Mouse (Mus musculus) erythroblast, embryonic 14.5 days (primary cell): ENCODE measurements around the gene Mettl23. TPM values are rescaled to one million over a fixed set of nuclear protein-coding genes. Genes with fewer than 3 reads are reported as not detected.

ENCODE experiments used
- H3K27me3 ChIP-seq: 2 replicates; pipeline ENCODE4 v1.6.1; 2012; ENCODE audit warnings: inconsistent platforms; ENCODE audit not compliant: control insufficient read depth
- H3K36me3 ChIP-seq: 2 replicates; pipeline ENCODE4 v1.6.1; 2012; ENCODE audit warnings: mild to moderate bottlenecking, inconsistent platforms; ENCODE audit not compliant: control insufficient read depth
- H3K4me1 ChIP-seq: 2 replicates; pipeline ENCODE4 v1.6.1; 2012; ENCODE audit warnings: inconsistent platforms; ENCODE audit not compliant: control insufficient read depth
- H3K4me3 ChIP-seq: replicated peaks from 2 replicates; pipeline ENCODE3; 2012; ENCODE audit warnings: moderate library complexity, mild to moderate bottlenecking, inconsistent platforms
- H3K9me3 ChIP-seq: 2 replicates; pipeline ENCODE4 v1.6.1; 2012; ENCODE audit warnings: low read length, inconsistent platforms, mixed read lengths; ENCODE audit not compliant: control insufficient read depth
- GATA1 ChIP-seq: IDR thresholded peaks from 2 replicates; pipeline ENCODE4 v1.6.1; 2012; ENCODE audit warnings: low read length, inconsistent platforms, mixed read lengths
- TAL1 ChIP-seq: IDR thresholded peaks from 3 replicates; pipeline ENCODE4 v1.6.1; 2012; ENCODE audit warnings: low read length, inconsistent platforms, mixed read lengths
- polyA plus RNA-seq: library from polyadenylated mRNA; stranded (reverse); fragments of >175 nt; gene quantifications from 2 replicates; pipeline ENCODE4 v1.2.3, GENCODE M21; 2012

Mettl23 gene
- polyA plus RNA-seq, 1 experiment, result 3.4 TPM

GRCm38 (mm10) chr11:116808811-116809395 lies 34.2 kb upstream of the Mettl23 start:
- Histone ChIP-seq H3K4me3 (no peak overlapping the region), H3K4me1 (peaks cover 6% of the 10 kb centered on the region), H3K9me3 (no peaks in the 10 kb centered on the region), H3K36me3 (no peaks in the 10 kb centered on the region), H3K27me3 (peaks cover 8% of the 10 kb centered on the region)
- TF ChIP-seq GATA1, result no peak
- TF ChIP-seq TAL1, result no peak

- no peak for TF ChIP-seq GATA1
- no peak for TF ChIP-seq TAL1
- H3K27me3 ChIP-seq, result peaks cover 8% of the 10 kb centered on the region
Measured at GRCm38 (mm10) chr11:116809520-116809919, 33.6 kb upstream of the Mettl23 start.

GRCm38 (mm10) chr11:116810528-116810927 lies 32.5 kb upstream of the Mettl23 start:
- Histone ChIP-seq H3K4me1 (peaks cover 10% of the 10 kb centered on the region), H3K9me3 (no peaks in the 10 kb centered on the region), H3K36me3 (no peaks in the 10 kb centered on the region), H3K27me3 (peaks cover 12% of the 10 kb centered on the region), H3K4me3 (no peak overlapping the region)
- TF ChIP-seq GATA1 (no peak), TAL1 (no peak)

More at GRCm38 (mm10) chr11:116809520-116809919, 33.6 kb upstream of the Mettl23 start:
- Histone ChIP-seq H3K4me3 (no peak overlapping the region), H3K9me3 (no peaks in the 10 kb centered on the region), H3K4me1 (peaks cover 6% of the 10 kb centered on the region), H3K36me3 (no peaks in the 10 kb centered on the region)

- Histone ChIP-seq H3K4me1 (peaks cover 10% of the 10 kb centered on the region), H3K9me3 (no peaks in the 10 kb centered on the region), H3K4me3 (no peak overlapping the region), H3K36me3 (no peaks in the 10 kb centered on the region), H3K27me3 (peaks cover 12% of the 10 kb centered on the region)
- TF ChIP-seq TAL1 (no peak), GATA1 (no peak)
Measured at GRCm38 (mm10) chr11:116810983-116811901, 31.8 kb upstream of the Mettl23 start.

- Histone ChIP-seq H3K36me3 (no peaks in the 10 kb centered on the region), H3K9me3 (no peaks in the 10 kb centered on the region), H3K4me1 (peaks cover 10% of the 10 kb centered on the region), H3K27me3 (peaks cover 12% of the 10 kb centered on the region), H3K4me3 (no peak overlapping the region)
- TF ChIP-seq TAL1 (no peak), GATA1 (no peak)
Measured at GRCm38 (mm10) chr11:116812793-116813529, 30.1 kb upstream of the Mettl23 start.

GRCm38 (mm10) chr11:116813610-116814009 lies 29.5 kb upstream of the Mettl23 start:
- Histone ChIP-seq H3K27me3 (peaks cover 12% of the 10 kb centered on the region), H3K36me3 (no peaks in the 10 kb centered on the region), H3K9me3 (no peaks in the 10 kb centered on the region), H3K4me1 (peaks cover 10% of the 10 kb centered on the region), H3K4me3 (no peak overlapping the region)
- TF ChIP-seq GATA1 (no peak), TAL1 (no peak)

- no peak for TF ChIP-seq TAL1
- no peak for TF ChIP-seq GATA1
- Histone ChIP-seq H3K27me3 (peaks cover 12% of the 10 kb centered on the region), H3K4me3 (no peak overlapping the region), H3K36me3 (no peaks in the 10 kb centered on the region), H3K9me3 (no peaks in the 10 kb centered on the region), H3K4me1 (peaks cover 10% of the 10 kb centered on the region)
Measured at GRCm38 (mm10) chr11:116814076-116814883, 28.8 kb upstream of the Mettl23 start.

- TF ChIP-seq GATA1 (no peak), TAL1 (no peak)
- Histone ChIP-seq H3K9me3 (no peaks in the 10 kb centered on the region), H3K4me3 (no peak overlapping the region), H3K4me1 (peaks cover 10% of the 10 kb centered on the region), H3K36me3 (no peaks in the 10 kb centered on the region), H3K27me3 (peaks cover 9% of the 10 kb centered on the region)
Measured at GRCm38 (mm10) chr11:116814884-116815415, 28.1 kb upstream of the Mettl23 start.
